ENCODE assay signal across 8 mouse cellular contexts in genomic region chr13:107072345-107073038, GRCm38 (mm10). TPM values are rescaled to one million over a fixed set of nuclear protein-coding genes. Genes with fewer than 3 reads are reported as not detected.
DNase-seq lines count a peak whose midpoint lies in the region; ATAC-seq and TF ChIP-seq lines count a peak whose summit lies in the region.

No protein-coding gene starts in this region.

- H3K27ac ChIP-seq in limb, embryonic 14.5 days (replicated peaks; ENCODE audit: low read depth, low read length) = no peak overlapping the region
- no peak overlapping the region for H3K27ac ChIP-seq in stomach, embryonic 15.5 days

- no peak for ATAC-seq in erythroblast, adult 5-6 weeks (replicated peaks; ENCODE audit: low FRiP score, poor library complexity, severe bottlenecking)
- ATAC-seq in limb, embryonic 14.5 days (ENCODE audit: low FRiP score, low read depth) = no peak; the same call in 1 of the 2 replicates
- ATAC-seq in stomach, embryonic 15.5 days (ENCODE audit: insufficient read depth, low FRiP score, low read depth) = no peak

- DNase-seq in retina, adult 2 months (ENCODE audit: low read depth, low spot score) = peak; percentile 4
- DNase-seq in retina, embryonic 14.5 days (ENCODE audit: low spot score) = no peak
- DNase-seq in limb, embryonic 14.5 days (ENCODE audit: low spot score) = no peak
- DNase-seq in urinary bladder, postnatal 14 days (ENCODE audit: low spot score) = no peak
- DNase-seq in yolk sac, embryonic 10.5 days (ENCODE audit: low spot score) = no peak

- TF ChIP-seq POLR2A in limb, embryonic 14.5 days (IDR thresholded peaks at IDR 0.05; ENCODE audit: borderline replicate concordance, extremely low read depth, insufficient read depth, insufficient read length) = no peak

- 0 out of 2 replicates have a peak, but pooled peaks cover 2% of the 10 kb centered on the region for H3K27me3 ChIP-seq in erythroblast, embryonic 14.5 days (ENCODE audit: control insufficient read depth)
- no peaks in the 10 kb centered on the region for H3K27me3 ChIP-seq in limb, embryonic 14.5 days (ENCODE audit: control insufficient read depth, insufficient read depth, low read length)
- H3K27me3 ChIP-seq in stomach, embryonic 15.5 days (replicated peaks) = no peaks in the 10 kb centered on the region

- H3K4me2 ChIP-seq in limb, embryonic 14.5 days (replicated peaks; ENCODE audit: low read depth, low read length, severe bottlenecking) = peak overlapping the region; percentile 44
- H3K4me2 ChIP-seq in stomach, embryonic 15.5 days = peak overlapping the region; percentile 58

- H3K36me3 ChIP-seq in erythroblast, embryonic 14.5 days (ENCODE audit: control insufficient read depth) = peaks cover 47% of the 10 kb centered on the region
- no peaks in the 10 kb centered on the region for H3K36me3 ChIP-seq in limb, embryonic 14.5 days (ENCODE audit: control insufficient read depth, insufficient read depth, low read length)
- H3K36me3 ChIP-seq in stomach, embryonic 15.5 days = no peaks in the 10 kb centered on the region

- peak overlapping the region; percentile 13; the same call in 1 of the 2 replicates for H3K9ac ChIP-seq in limb, embryonic 14.5 days (ENCODE audit: low read depth, low read length, severe bottlenecking)
- no peak overlapping the region for H3K9ac ChIP-seq in stomach, embryonic 15.5 days

- 19% methylated on average over 11 of the region's 11 CpGs for WGBS in limb, embryonic 14.5 days
- 36% methylated on average over 11 of the region's 11 CpGs for WGBS in stomach, embryonic 15.5 days

- H3K9me3 ChIP-seq in erythroblast, embryonic 14.5 days (ENCODE audit: control insufficient read depth, low read length) = no peaks in the 10 kb centered on the region
- no peaks in the 10 kb centered on the region for H3K9me3 ChIP-seq in limb, embryonic 14.5 days (ENCODE audit: control insufficient read depth, low read length)
- H3K9me3 ChIP-seq in stomach, embryonic 15.5 days = no peaks in the 10 kb centered on the region

- peak overlapping the region; percentile 40 for H3K4me3 ChIP-seq in erythroblast, embryonic 14.5 days (replicated peaks)
- peak overlapping the region; percentile 29 for H3K4me3 ChIP-seq in limb, embryonic 14.5 days (replicated peaks; ENCODE audit: low read length)
- H3K4me3 ChIP-seq in stomach, embryonic 15.5 days (replicated peaks) = peak overlapping the region; percentile 23

- peaks cover 75% of the 10 kb centered on the region for H3K4me1 ChIP-seq in erythroblast, embryonic 14.5 days (ENCODE audit: control insufficient read depth)
- peaks cover 11% of the 10 kb centered on the region for H3K4me1 ChIP-seq in limb, embryonic 14.5 days (ENCODE audit: control insufficient read depth, insufficient read depth, low read length)
- H3K4me1 ChIP-seq in stomach, embryonic 15.5 days = peaks cover 9% of the 10 kb centered on the region; the same call in 1 of the 2 replicates

RNA-seq across cellular contexts. Expression of gene Kif2a, which starts 50.6 kb away (rescaled TPM):
- polyA plus RNA-seq in erythroblast, embryonic 14.5 days (2012) = 3.5 and 6.6 TPM in 2 replicates
- 213 and 257 TPM in 2 replicates for total RNA-seq in erythroblast, adult 5-6 weeks (2015; ENCODE audit: low replicate concordance)
- total RNA-seq in erythroblast, adult 5-6 weeks (2017; ENCODE audit: low replicate concordance) = 160 and 229 TPM in 2 replicates
- polyA plus RNA-seq in limb, embryonic 14.5 days (2012; rRNA removed) = 13.5 and 20.1 TPM in 2 replicates
- 25.4 and 26.0 TPM in 2 replicates for polyA plus RNA-seq in limb, embryonic 14.5 days (2014; fragmentation: Nextera tagmentation; extraction: Ambion mirVana)
- polyA plus RNA-seq in stomach, embryonic 15.5 days (2015; fragmentation: Nextera tagmentation; extraction: Ambion mirVana) = 16.0 and 21.5 TPM in 2 replicates
